Mouse (Mus musculus): Measurements from ENCODE around the gene Gpc5.

DNA sequence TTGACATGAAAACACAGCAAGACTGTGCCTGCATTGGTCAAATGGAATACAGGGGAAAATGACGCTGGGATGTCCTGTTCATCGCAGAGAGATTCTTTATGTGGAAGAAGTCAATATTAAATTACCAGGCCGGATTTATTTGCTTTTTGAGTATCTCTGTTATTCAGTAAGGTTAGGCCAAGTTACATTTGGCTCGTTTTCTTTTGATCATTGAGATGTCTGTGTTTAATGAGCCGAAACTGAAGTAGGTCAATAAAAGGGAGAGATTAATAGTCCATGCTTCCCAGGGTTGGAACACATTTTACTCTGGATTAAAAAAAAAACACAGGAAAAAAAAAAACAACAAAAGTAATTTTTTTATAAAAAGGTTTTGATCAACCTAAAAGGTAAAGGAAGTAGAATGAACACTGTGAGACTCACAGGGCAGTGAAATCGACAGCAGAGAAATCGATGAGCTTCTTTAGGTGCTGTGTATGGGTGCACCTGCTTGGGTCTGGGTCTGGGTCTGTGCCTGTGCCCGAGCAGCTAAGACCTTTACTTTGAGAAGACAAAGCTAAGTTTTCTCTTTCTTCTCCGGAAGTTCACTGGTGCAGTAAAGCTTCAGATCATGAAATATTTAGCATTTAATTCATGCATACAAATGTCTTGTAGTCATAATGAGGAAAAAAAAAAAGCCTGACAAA lies 8.7 kb downstream of the Gpc5 start:
- TF ChIP-seq POLR2A (IDR thresholded peaks at IDR 0.05; ENCODE audit: insufficient read depth, low read depth, low read length) (no peak), CTCF (IDR thresholded peaks at IDR 0.05; ENCODE audit: insufficient read depth, low read depth, low read length) (no peak)

Data from olfactory bulb, adult 2 months (tissue).